Comparison of ENCODE assay signal across 7 mouse cellular contexts in genomic region chr2:76216146-76216545, GRCm38 (mm10).
DNase-seq lines count a peak whose midpoint lies in the region; ATAC-seq and TF ChIP-seq lines count a peak whose summit lies in the region.

No protein-coding gene starts in this region.

- no peak overlapping the region for H3K4me2 ChIP-seq in embryonic facial prominence, embryonic 11.5 days (ENCODE audit: low read depth, low read length)

- peaks cover 7% of the 10 kb centered on the region; the same call in 1 of the 2 replicates for H3K9me3 ChIP-seq in ES-Bruce4 (replicated peaks; ENCODE audit: control insufficient read depth, insufficient read depth, low read length, poor library complexity, severe bottlenecking)
- no peaks in the 10 kb centered on the region for H3K9me3 ChIP-seq in embryonic facial prominence, embryonic 11.5 days (replicated peaks; ENCODE audit: control insufficient read depth, low read length)

- peak; percentile 27 to 33 for DNase-seq in layer of hippocampus, postnatal 10 days (ENCODE audit: low spot score in 2 of 2)
- no peak for DNase-seq in layer of hippocampus, adult 9-10 months (ENCODE audit: low spot score)
- peak; percentile 10 for DNase-seq in adipocyte (ENCODE audit: low spot score)
- peak; percentile 72 for DNase-seq in embryonic facial prominence, embryonic 11.5 days (ENCODE audit: low spot score)
- DNase-seq in lung, postnatal 25 days (ENCODE audit: low spot score): peak; percentile 10
- peak; percentile 88 for DNase-seq in thymus, postnatal 4 days

- no peak for ATAC-seq in embryonic facial prominence, embryonic 11.5 days (replicated peaks; ENCODE audit: insufficient number of reproducible peaks, low FRiP score, low TSS enrichment, low read depth)

- H3K27me3 ChIP-seq in ES-Bruce4 (ENCODE audit: control insufficient read depth, insufficient read depth, low read length, poor library complexity, severe bottlenecking): no peaks in the 10 kb centered on the region
- no peaks in the 10 kb centered on the region for H3K27me3 ChIP-seq in embryonic facial prominence, embryonic 11.5 days (ENCODE audit: control insufficient read depth, insufficient read depth, low read length)

- H3K9ac ChIP-seq in ES-Bruce4 (ENCODE audit: low read depth, poor library complexity, severe bottlenecking): no peak overlapping the region
- no peak overlapping the region for H3K9ac ChIP-seq in embryonic facial prominence, embryonic 11.5 days (replicated peaks; ENCODE audit: low read length)

- no peak for TF ChIP-seq POLR2A in ES-Bruce4 (IDR thresholded peaks at IDR 0.05; ENCODE audit: insufficient read depth, low read length)

- no peak overlapping the region for H3K27ac ChIP-seq in ES-Bruce4 (ENCODE audit: insufficient read depth, low read length)
- H3K27ac ChIP-seq in embryonic facial prominence, embryonic 11.5 days (replicated peaks; ENCODE audit: low read depth, low read length): no peak overlapping the region

- no peak for TF ChIP-seq EP300 in ES-Bruce4 (IDR thresholded peaks at IDR 0.05; ENCODE audit: insufficient read depth, low read depth, low read length)

- no peaks in the 10 kb centered on the region for H3K4me1 ChIP-seq in ES-Bruce4 (ENCODE audit: control insufficient read depth, insufficient read depth, low read length)
- no peaks in the 10 kb centered on the region for H3K4me1 ChIP-seq in embryonic facial prominence, embryonic 11.5 days (ENCODE audit: control insufficient read depth, insufficient read depth, low read length)

- H3K36me3 ChIP-seq in ES-Bruce4 (ENCODE audit: control insufficient read depth, insufficient read depth, low read length, poor library complexity, severe bottlenecking): no peaks in the 10 kb centered on the region
- no peaks in the 10 kb centered on the region for H3K36me3 ChIP-seq in embryonic facial prominence, embryonic 11.5 days (replicated peaks; ENCODE audit: control insufficient read depth, insufficient read depth, low read depth, low read length)

- TF ChIP-seq CTCF in ES-Bruce4 (IDR thresholded peaks at IDR 0.05; ENCODE audit: low read depth, low read length): peak; percentile 79

- WGBS in embryonic facial prominence, embryonic 11.5 days: 63% methylated on average over 7 of the region's 7 CpGs

- no peak overlapping the region for H3K4me3 ChIP-seq in ES-Bruce4 (ENCODE audit: low read depth, low read length)
- no peak overlapping the region for H3K4me3 ChIP-seq in embryonic facial prominence, embryonic 11.5 days (ENCODE audit: low read depth, low read length)
